Mouse (Mus musculus) CD8-positive naive resting alpha-beta T cell, adult 2 months (primary cell): ENCODE measurements around the gene Tyrobp.

Source experiments
- DNase-seq, 2 experiments: peaks; one replicate each; pipeline ENCODE4 v3.0.0; 2022; ENCODE audit warnings: low read depth in 2 of 2, low spot score in 2 of 2

Gene Tyrobp

DNA sequence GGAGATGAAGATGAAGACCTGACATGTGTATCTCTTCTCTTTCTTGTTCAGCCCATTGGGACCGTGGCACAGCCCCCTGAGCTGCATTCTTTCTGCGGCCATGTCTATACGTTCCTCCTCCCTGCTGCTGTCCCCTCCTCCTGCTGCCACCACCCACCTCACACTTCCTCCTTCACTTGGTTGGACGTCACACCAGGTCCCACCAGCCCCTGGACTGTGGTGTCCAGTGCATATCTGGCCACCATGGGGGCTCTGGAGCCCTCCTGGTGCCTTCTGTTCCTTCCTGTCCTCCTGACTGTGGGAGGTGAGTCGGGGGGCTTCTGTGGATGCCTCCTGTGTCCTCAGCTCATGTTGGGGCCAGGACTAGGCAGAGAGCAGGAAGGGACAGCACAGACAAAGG lies at the start of gene Tyrobp:
Gene Tyrobp (plus strand): TSS at position 165 of the 400 bp plus-strand sequence.
- no peak for DNase-seq

DNA sequence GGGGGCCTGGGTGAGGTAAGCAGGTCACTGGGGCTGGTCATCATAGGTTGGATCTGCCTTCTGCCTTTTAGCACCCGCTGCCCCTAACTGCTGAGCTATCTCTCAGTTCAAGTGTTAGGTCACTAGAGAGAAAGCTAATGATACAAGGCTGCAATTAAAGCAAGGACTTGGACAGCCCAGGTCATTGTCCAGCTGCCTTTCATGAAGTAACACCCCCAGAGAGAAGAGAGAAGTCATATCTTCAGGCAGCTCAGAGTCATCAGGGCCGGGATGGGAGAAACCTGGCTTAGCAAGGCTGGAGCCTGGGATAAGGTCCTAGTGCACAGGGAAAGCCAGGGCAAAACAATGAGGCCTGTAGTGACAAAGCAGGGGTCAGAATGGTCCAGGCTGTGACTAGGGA lies 46.1 kb upstream of the Tyrobp start:
- no peak for DNase-seq

GRCm38 (mm10) chr7:30373501-30373962 lies 40.0 kb upstream of the Tyrobp start:
- peak; percentile 88 for DNase-seq

GRCm38 (mm10) chr7:30380061-30380460 lies 33.5 kb upstream of the Tyrobp start:
- DNase-seq: no peak

GRCm38 (mm10) chr7:30384106-30384505 lies 29.5 kb upstream of the Tyrobp start:
- no peak for DNase-seq

DNA sequence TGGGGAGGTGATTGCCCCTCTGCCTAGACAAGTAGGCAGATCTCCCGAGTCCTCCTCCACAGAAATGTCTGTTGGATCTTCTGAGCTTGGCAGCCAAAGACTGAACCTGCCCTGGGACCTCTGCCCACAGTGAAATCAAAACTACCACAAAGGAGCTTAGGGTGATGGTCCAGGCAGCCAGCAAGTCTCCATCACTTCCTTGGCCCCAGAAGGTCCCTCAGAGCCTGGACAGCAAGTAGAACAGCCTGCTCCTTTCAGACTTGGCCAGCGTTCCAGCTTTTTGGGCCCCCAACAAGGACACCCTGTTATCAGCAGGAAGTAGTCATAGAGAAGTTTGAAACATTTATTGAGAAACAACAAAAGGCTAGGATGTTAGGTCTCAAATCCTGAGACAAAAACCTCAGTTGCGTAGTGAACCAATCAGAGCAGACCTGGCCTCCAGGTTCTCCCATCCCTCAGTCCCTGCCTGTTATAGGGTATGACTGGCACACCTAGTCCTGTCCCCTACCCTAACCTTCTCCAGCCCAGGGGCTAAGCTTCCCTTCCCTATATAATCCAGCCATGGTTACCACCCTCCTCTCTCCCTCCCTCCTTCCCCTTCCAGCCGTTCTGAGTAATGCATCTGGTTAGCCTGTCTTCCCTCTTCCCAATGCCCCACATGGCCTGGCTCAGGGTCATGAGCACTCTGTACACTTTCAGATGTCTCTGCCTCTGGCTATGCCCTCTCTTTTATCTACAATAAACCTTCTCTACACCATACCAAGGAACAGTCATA lies 20.6 kb upstream of the Tyrobp start:
- no peak for DNase-seq

DNA sequence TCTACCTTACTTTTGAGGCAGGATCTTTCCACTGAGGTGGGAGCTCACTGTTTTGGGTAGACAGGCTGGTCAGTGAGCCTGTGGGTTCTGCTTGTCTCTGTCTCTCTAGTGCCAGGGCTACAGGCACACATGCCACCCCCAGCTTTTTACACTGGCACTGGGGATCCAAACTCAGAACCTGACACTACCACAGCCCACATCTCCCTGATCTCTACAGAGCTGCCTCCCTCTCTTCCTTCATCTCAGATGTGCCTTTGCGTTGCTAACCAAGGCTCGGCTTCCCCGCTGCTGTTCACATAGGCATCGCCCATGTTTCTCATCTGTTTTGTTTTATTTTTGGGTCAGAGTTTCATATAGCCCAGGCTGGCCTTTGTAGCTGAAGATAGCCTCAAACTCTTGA lies 19.9 kb upstream of the Tyrobp start:
- DNase-seq: peak in 1 of 2 experiments; percentile 18

GRCm38 (mm10) chr7:30394379-30394778 lies 19.2 kb upstream of the Tyrobp start:
- peak; percentile 74 to 75 for DNase-seq

- peak; percentile 37 to 42 for DNase-seq
These were observed 18.7 kb upstream of the Tyrobp start for GRCm38 (mm10) chr7:30394871-30395270.

- no peak for DNase-seq
These were observed 13.9 kb upstream of the Tyrobp start for GRCm38 (mm10) chr7:30399671-30400070.

- no peak for DNase-seq
These were observed 11.2 kb upstream of the Tyrobp start for GRCm38 (mm10) chr7:30402343-30402742.

GRCm38 (mm10) chr7:30408639-30409038 lies 4.9 kb upstream of the Tyrobp start:
- no peak for DNase-seq

DNA sequence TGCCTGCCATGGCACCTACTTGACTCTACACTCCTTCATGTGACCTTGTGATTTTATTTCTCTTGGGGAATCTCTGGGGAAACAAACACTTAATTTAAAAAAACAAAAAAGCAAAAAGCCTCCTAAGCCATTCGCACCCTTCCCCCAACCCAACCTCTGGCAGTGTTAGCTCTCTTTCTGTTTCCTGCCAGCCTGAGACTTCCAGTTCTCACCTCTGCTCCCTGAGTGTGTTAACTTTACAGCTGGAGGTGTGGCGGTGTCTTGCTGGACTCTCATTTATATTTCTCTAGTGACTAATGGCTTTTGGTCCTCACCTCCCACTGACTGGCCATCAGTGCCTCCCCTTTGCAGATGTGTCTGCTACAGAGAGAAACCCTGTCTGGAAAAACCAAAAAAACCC lies 3.8 kb upstream of the Tyrobp start:
- no peak for DNase-seq

DNA sequence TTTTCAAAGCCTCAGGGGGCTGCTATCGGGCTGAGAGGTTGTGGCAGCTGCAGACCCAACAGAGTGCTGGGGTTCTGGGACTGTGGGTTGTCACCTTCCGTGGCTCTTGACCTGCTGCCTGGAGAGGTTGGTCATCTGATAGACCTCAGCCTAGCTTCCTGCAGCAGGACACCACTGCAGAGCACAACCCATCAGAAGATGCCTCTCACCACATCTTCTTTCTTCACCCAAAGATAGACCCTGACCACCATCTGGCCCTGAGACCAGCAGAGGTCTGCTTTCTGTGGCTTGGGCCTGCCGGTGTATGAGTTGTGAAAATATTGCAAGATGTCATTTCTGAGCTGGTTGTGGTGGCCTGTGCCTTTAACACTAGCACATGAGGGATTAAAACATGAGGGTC lies 2.5 kb upstream of the Tyrobp start:
- no peak for DNase-seq

- no peak for DNase-seq
These were observed 819 bp upstream of the Tyrobp start for GRCm38 (mm10) chr7:30412735-30413147.

DNA sequence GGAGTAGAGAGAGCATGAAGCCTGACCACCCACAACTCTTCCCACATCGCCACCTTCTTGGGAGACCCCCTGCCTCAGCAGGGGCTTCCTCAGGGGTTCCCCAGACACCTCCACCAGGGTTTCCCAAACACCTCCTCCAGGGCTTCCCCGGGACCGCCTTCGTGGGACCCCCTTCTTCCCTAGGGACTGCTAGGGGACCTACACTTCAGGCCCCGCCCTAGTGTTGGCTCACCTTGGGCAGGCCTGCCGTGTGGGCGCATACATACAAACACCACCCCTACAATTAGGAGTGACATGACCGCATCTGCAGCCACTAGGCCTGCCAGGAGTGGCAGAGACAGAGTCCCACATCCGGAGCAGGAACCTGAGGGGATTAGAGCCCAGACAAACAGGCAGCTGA lies 4.3 kb downstream of the Tyrobp start:
- peak; percentile 43 to 58 for DNase-seq

DNA sequence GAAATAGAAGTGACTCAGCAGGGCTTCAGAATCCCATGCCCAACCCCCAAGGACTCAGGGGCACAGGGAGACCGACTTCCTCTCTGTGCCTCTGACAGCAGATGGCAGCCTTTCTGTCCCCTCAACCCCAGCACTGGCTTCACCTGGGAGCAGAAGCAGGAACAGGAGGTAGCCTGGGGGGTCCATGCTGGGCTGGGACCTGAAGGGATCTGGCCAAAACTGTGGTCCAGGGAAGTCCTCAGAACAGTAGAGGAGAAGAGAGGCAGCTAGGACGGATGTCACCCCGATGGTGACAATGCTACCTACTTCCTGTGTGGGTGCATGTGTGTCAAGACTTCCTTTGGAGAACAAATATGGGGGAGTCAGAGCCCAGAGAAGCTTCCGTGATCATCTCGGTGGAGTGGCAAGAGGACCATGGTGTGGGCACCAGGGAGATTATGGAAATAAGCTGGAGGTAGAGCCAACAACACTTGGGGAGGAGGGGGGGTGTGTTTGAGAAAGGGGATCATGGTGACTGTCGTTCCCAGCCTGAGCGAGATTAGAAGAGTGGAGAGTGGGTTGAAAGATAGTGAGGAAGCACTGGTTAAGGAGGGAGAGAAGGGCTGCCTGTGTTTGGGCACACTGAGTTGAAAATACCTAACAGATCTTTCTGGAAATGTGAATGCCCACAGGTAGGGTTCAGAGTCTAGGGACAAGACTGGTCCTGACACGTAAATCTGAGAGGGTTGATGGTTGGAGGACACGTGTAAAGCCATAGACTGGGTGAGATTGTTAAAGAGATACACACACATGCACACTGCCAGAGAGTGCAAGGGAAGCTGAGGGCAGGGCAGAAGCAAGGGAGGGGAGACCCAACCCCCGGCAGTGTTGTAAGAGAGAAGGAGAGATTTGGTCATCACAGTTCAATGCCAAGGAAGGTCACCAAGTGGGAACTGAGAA lies 6.3 kb downstream of the Tyrobp start, which contains the start of gene Hcst:
Gene Hcst (minus strand): TSS at position 294 of the 939 bp plus-strand sequence.
- peak; percentile 40 to 58 for DNase-seq

DNA sequence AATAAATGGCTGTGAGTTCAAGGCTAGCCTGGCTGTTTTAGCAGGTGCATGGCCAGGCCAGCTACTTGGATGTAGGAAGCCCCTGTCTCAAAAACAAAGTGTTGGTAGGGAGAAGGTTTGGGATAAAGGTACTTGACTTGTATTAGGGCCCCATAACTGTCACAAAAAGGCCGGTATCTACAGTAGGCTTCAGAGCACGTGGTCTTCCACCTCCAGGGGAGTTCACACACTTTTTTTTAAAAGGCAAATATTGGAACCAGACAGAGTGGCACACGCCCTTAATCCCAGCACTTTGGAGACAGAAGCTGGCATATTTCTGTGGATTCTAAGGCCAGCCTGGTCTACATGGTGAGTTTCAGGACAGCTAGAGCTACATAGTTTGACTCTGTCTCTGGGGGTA lies 7.1 kb downstream of the Tyrobp start:
- DNase-seq: no peak

DNA sequence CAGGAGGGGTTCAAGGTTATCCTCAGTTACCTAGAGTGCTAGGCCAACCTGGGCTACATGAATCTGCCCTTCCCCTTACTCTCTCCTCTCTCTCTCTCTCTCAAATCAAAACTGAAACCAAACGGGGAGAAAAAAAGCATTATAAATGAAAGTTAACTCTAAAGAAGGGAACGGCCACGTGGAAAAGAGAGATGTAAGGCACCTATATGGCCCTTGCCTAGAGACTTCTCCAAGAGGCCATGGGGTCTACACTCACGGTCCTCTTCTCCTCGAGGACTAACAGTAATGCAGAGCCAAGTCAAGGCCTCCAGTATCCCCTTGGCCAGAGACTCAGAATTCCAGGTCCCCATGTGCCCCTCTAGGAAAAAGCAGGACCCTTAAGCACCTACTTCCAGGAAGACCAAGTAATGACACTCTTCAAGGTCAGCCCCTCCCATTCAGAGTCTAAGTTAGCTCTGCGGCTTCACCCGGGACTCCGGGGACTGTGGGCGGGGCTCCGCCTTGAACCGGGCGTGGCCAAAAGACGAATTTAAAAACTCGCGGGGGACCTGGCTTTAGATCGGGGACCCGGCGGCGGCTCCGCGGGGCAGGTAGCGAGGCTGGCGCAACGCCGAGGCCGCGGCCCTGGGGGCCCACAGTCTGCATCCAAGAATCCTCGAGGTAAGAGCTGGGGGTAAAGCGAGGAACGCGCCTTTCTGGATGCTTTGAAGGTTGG lies 7.8 kb downstream of the Tyrobp start, which contains the start of gene Nfkbid:
Gene Nfkbid (plus strand): TSS at position 558 of the 715 bp plus-strand sequence.
- peak; percentile 75 to 77 for DNase-seq

- peak; percentile 88 to 93 for DNase-seq
These were observed 8.4 kb downstream of the Tyrobp start for GRCm38 (mm10) chr7:30421890-30422435.

DNA sequence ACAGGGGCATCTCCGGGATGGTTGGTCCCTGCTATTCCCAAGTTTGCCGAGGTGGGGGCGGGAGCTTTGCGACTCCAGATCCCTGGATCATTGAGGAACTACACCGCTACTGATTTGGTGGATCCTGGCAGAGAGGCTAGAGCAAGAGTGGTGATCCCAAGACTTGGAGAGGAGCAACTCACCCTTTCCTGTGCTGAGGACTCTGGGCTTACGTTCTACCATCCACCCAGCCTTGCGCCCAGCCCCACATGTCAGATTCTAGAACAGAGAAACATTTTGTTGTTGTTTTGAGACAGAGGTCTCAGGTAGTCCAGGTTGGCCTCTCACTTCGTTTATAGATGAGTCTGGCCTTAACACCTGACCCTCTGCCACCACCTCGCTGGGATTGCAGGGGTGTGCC lies 9.0 kb downstream of the Tyrobp start:
- peak in 1 of 2 experiments; percentile 43 for DNase-seq
